8 mouse cellular contexts compared by ENCODE assay signal in the genomic region with DNA sequence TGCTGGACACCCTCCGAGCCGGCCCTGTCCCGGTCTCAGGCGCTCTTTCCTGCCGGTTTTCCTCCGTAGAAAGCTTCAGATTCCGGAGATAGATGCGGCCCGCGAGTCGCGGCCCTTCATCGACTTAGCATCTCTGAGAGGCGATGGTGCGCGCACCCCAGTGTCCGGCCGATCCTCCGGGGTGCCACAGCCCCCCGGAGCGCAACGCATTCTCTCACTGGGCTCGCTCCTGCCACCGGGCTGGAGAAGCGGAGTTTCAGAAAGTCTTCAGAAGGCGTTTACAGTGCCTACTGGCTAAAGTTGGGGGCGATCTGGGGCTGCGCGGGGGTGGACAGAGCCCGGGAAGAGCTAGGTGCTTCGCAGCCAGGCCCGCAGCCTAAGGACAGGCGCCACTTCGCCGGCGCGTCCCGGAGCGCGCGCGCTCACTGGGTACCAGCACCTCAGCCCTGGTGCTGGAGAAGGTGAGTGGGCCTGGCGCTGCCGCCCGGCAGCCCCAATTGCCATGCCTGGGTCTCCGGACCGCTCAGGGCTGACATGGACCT. TPM values are rescaled to one million over a fixed set of nuclear protein-coding genes. Genes with fewer than 3 reads are reported as not detected.
DNase-seq lines count a peak whose midpoint lies in the region; ATAC-seq lines count a peak whose summit lies in the region.

No protein-coding gene starts in this region.

- no peak overlapping the region for H3K27ac ChIP-seq in heart, embryonic 11.5 days (ENCODE audit: low read depth, low read length)
- no peak overlapping the region for H3K27ac ChIP-seq in intestine, embryonic 16.5 days (ENCODE audit: low read length)
- no peak overlapping the region for H3K27ac ChIP-seq in stomach, embryonic 15.5 days

- no peak overlapping the region for H3K9ac ChIP-seq in heart, embryonic 11.5 days (ENCODE audit: low read depth, low read length)
- H3K9ac ChIP-seq in intestine, embryonic 16.5 days (ENCODE audit: low read depth, low read length), result 0 out of 2 replicates have a peak overlapping the region, but pooled peaks have one; percentile 45
- no peak overlapping the region for H3K9ac ChIP-seq in stomach, embryonic 15.5 days

- no peaks in the 10 kb centered on the region for H3K36me3 ChIP-seq in heart, embryonic 11.5 days (ENCODE audit: control insufficient read depth, insufficient read depth, low read length)
- no peaks in the 10 kb centered on the region for H3K36me3 ChIP-seq in intestine, embryonic 16.5 days (ENCODE audit: control insufficient read depth, insufficient read depth, low read length)
- H3K36me3 ChIP-seq in stomach, embryonic 15.5 days, result no peaks in the 10 kb centered on the region

- no peaks in the 10 kb centered on the region for H3K9me3 ChIP-seq in heart, embryonic 11.5 days (replicated peaks; ENCODE audit: control insufficient read depth, low read length)
- H3K9me3 ChIP-seq in intestine, embryonic 16.5 days (ENCODE audit: control insufficient read depth, low read length), result no peaks in the 10 kb centered on the region
- no peaks in the 10 kb centered on the region for H3K9me3 ChIP-seq in stomach, embryonic 15.5 days

- peak overlapping the region; percentile 50 for H3K4me3 ChIP-seq in heart, embryonic 11.5 days (ENCODE audit: low read depth, low read length)
- peak overlapping the region; percentile 52 for H3K4me3 ChIP-seq in intestine, embryonic 16.5 days (ENCODE audit: low read length)
- peak overlapping the region; percentile 48 for H3K4me3 ChIP-seq in stomach, embryonic 15.5 days (replicated peaks)

- 1% methylated on average over 44 of the region's 47 CpGs for WGBS in heart, embryonic 11.5 days (ENCODE audit: insufficient replicate concordance)
- WGBS in intestine, embryonic 16.5 days, result under 1% methylated on average over 47 of the region's 47 CpGs
- 2% methylated on average over 47 of the region's 47 CpGs for WGBS in stomach, embryonic 15.5 days

- DNase-seq in heart, postnatal 14 days, result no peak
- DNase-seq in right cerebral cortex, postnatal 25 days, result peak; percentile 45
- no peak for DNase-seq in right cerebral cortex, postnatal 36 days (ENCODE audit: low spot score in 2 of 2)
- no peak for DNase-seq in adrenal gland, adult 2 months
- DNase-seq in urinary bladder, postnatal 4 days (ENCODE audit: low spot score in 2 of 2), result no peak

- ATAC-seq in heart, embryonic 11.5 days (replicated peaks; ENCODE audit: insufficient number of reproducible peaks, low FRiP score, low TSS enrichment), result no peak
- no peak for ATAC-seq in intestine, embryonic 16.5 days
- no peak for ATAC-seq in stomach, embryonic 15.5 days (ENCODE audit: insufficient read depth, low FRiP score, low read depth)

- intact Hi-C loops in heart, postnatal 14 days (cut with DNase I), result no loop called here

- H3K27me3 ChIP-seq in heart, embryonic 11.5 days (ENCODE audit: control insufficient read depth, insufficient read depth, low read length), result peaks cover 71% of the 10 kb centered on the region
- H3K27me3 ChIP-seq in intestine, embryonic 16.5 days (replicated peaks; ENCODE audit: control insufficient read depth, insufficient read depth, low read length), result peaks cover 70% of the 10 kb centered on the region
- H3K27me3 ChIP-seq in stomach, embryonic 15.5 days (replicated peaks), result peaks cover 59% of the 10 kb centered on the region

- peaks cover 16% of the 10 kb centered on the region for H3K4me1 ChIP-seq in heart, embryonic 11.5 days (ENCODE audit: control insufficient read depth, insufficient read depth, low read length)
- H3K4me1 ChIP-seq in intestine, embryonic 16.5 days (ENCODE audit: control insufficient read depth, insufficient read depth, low read length), result peaks cover 18% of the 10 kb centered on the region; the same call in 1 of the 2 replicates
- peaks cover 18% of the 10 kb centered on the region; the same call in 1 of the 2 replicates for H3K4me1 ChIP-seq in stomach, embryonic 15.5 days

- peak overlapping the region; percentile 87 for H3K4me2 ChIP-seq in heart, embryonic 11.5 days
- peak overlapping the region; percentile 84 for H3K4me2 ChIP-seq in intestine, embryonic 16.5 days (ENCODE audit: low read depth, low read length)
- peak overlapping the region; percentile 94 for H3K4me2 ChIP-seq in stomach, embryonic 15.5 days

RNA-seq across cellular contexts. Expression of a gene that starts 0.9 kb away (rescaled TPM):
- not detected in 2 replicates for polyA plus RNA-seq in heart, embryonic 11.5 days (2014; fragmentation: Nextera tagmentation; extraction: Ambion mirVana)
- total RNA-seq in heart, postnatal 14 days (2021), result not detected
- polyA plus RNA-seq in intestine, embryonic 16.5 days (2015; fragmentation: Nextera tagmentation; extraction: Ambion mirVana), result 0.12 TPM in 1 of 2 replicates, not detected in the other
- polyA plus RNA-seq in stomach, embryonic 15.5 days (2015; fragmentation: Nextera tagmentation; extraction: Ambion mirVana), result 0.27 and 0.39 TPM in 2 replicates
- total RNA-seq in adrenal gland, adult 2 months (2021), result not detected
- polyA plus RNA-seq in adrenal gland, adult 2 months (2012; rRNA removed), result 0.11 TPM in 1 of 2 replicates, not detected in the other

RNA-seq across cellular contexts. Expression of a gene that starts 52.6 kb away (rescaled TPM):
- polyA plus RNA-seq in heart, embryonic 11.5 days (2014; fragmentation: Nextera tagmentation; extraction: Ambion mirVana), result not detected in 2 replicates
- not detected for total RNA-seq in heart, postnatal 14 days (2021)
- polyA plus RNA-seq in intestine, embryonic 16.5 days (2015; fragmentation: Nextera tagmentation; extraction: Ambion mirVana), result not detected in 2 replicates
- not detected in 2 replicates for polyA plus RNA-seq in stomach, embryonic 15.5 days (2015; fragmentation: Nextera tagmentation; extraction: Ambion mirVana)
- not detected for total RNA-seq in adrenal gland, adult 2 months (2021)
- polyA plus RNA-seq in adrenal gland, adult 2 months (2012; rRNA removed), result not detected in 2 replicates
